ENCODE assay signal across 34 mouse cellular contexts in the genomic region with DNA sequence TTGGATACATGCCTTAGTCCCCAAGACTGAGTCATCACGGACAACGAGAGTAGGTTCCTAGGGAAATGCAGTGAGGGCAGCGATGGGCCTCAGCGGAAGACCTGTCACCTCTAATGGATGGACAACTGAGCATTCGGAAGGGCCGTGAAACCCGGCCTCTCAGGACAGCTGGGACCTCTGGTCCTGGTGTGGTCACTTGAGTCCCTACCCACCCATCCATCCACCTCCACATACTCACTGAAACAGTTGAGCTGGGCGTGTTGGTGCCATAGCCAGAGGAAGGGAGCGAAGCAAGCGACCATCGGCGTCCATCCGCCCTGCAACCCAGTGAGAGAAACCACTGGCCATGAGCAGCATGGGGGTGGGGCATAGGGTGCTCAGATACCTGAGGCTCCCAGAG. TPM values are rescaled to one million over a fixed set of nuclear protein-coding genes. Genes with fewer than 3 reads are reported as not detected.
"Had no signal": no experiment of that assay in that cellular context is flagged by ENCODE, and none has a peak within 500 bp of the region (broad histone marks: within the 10 kb centered on the region; RNA-seq: fewer than 3 reads in every experiment).

No protein-coding gene starts in this region.

- H3K4me2 ChIP-seq: heart, embryonic 11.5 days; heart, embryonic 13.5 days; heart, embryonic 15.5 days; hindbrain, embryonic 12.5 days; hindbrain, embryonic 15.5 days; intestine, embryonic 15.5 days; limb, embryonic 12.5 days; liver, embryonic 11.5 days had no signal

- H3K9ac ChIP-seq: heart, embryonic 13.5 days; heart, embryonic 15.5 days; hindbrain, embryonic 12.5 days; hindbrain, embryonic 15.5 days; intestine, embryonic 15.5 days; limb, embryonic 12.5 days had no signal

- H3K27me3 ChIP-seq: hindbrain, embryonic 15.5 days had no signal

- H3K4me3 ChIP-seq: gastrocnemius, adult 2 months; heart, adult 2 months; heart, embryonic 13.5 days; heart, embryonic 15.5 days; hindbrain, embryonic 10.5 days; hindbrain, embryonic 12.5 days; hindbrain, embryonic 15.5 days; intestine, embryonic 15.5 days; layer of hippocampus, adult 2 months; left cerebral cortex, adult 2 months; limb, embryonic 10.5 days; limb, embryonic 12.5 days had no signal

- H3K9me3 ChIP-seq: heart, embryonic 13.5 days; heart, embryonic 15.5 days; hindbrain, embryonic 10.5 days; hindbrain, embryonic 12.5 days; hindbrain, embryonic 15.5 days; intestine, embryonic 15.5 days; limb, embryonic 10.5 days; limb, embryonic 12.5 days had no signal

- H3K27ac ChIP-seq: gastrocnemius, adult 2 months; heart, adult 2 months; heart, embryonic 13.5 days; heart, embryonic 15.5 days; hindbrain, embryonic 10.5 days; hindbrain, embryonic 12.5 days; hindbrain, embryonic 15.5 days; intestine, embryonic 15.5 days; layer of hippocampus, adult 2 months; left cerebral cortex, adult 2 months; limb, embryonic 10.5 days; limb, embryonic 12.5 days had no signal

- H3K36me3 ChIP-seq: heart, embryonic 13.5 days; heart, embryonic 15.5 days; hindbrain, embryonic 10.5 days; intestine, embryonic 15.5 days; limb, embryonic 10.5 days; limb, embryonic 12.5 days had no signal

- DNase-seq: gastrocnemius, adult 2 months; gastrocnemius, postnatal 10 days; gastrocnemius, postnatal 25 days; heart, adult 2 months; heart, postnatal 14 days; heart, postnatal 4 days; kidney, adult 18-20 months; kidney, adult 8-10 months; kidney, postnatal 10 days; kidney, postnatal 25 days; kidney, postnatal 4 days; liver had no signal

- ATAC-seq: inflammation-experienced regulatory T-cells, adult 6 months; intestine, embryonic 15.5 days; intestine, postnatal 0 days had no signal

RNA-seq across cellular contexts. Expression of gene Mast1, which starts 6.6 kb away (rescaled TPM):
- total RNA-seq: gastrocnemius, postnatal 25 days; granulocyte monocyte progenitor cell, adult 5-6 weeks; heart, postnatal 14 days had no signal
- polyA plus RNA-seq: heart, postnatal 0 days had no signal

RNA-seq across cellular contexts. Expression of gene Rtbdn, which starts 16.2 kb away (rescaled TPM):
- total RNA-seq: gastrocnemius, adult 2 months; gastrocnemius, postnatal 10 days; gastrocnemius, postnatal 25 days; gastrocnemius, postnatal 4 days; granulocyte monocyte progenitor cell, adult 5-6 weeks; heart, adult 2 months; heart, postnatal 14 days; heart, postnatal 4 days had no signal
- polyA plus RNA-seq: heart, adult 2 months; heart, embryonic 11.5 days; kidney, embryonic 14.5 days; limb, embryonic 14.5 days had no signal

RNA-seq across cellular contexts. Expression of gene Klf1, which starts 28.9 kb away (rescaled TPM):
- total RNA-seq: gastrocnemius, adult 2 months; gastrocnemius, postnatal 25 days; heart, postnatal 14 days; layer of hippocampus, adult 2 months; layer of hippocampus, postnatal 10 days; left cerebral cortex, postnatal 14 days; left cerebral cortex, postnatal 36 days had no signal
- polyA plus RNA-seq: inflammation-experienced regulatory T-cells, adult 6 months had no signal
